Mouse (Mus musculus) myocyte (in vitro differentiated cells): ENCODE measurements at regions not wholly inside any gene's neighbourhood (a gene's known extent, or its start where the extent isn't known, plus 50 kb on each side); places are given as distances from the start of the nearest gene placed in this dataset.

Experiments
- CEBPB ChIP-seq: IDR thresholded peaks from 2 replicates; pipeline ENCODE4 v1.6.1; 2011; ENCODE audit warnings: mild to moderate bottlenecking, moderate library complexity; ENCODE audit not compliant: poor library complexity, insufficient read depth, severe bottlenecking
- E2F4 ChIP-seq: IDR thresholded peaks from one replicate; pipeline ENCODE4 v1.6.1; 2011; ENCODE audit warnings: mild to moderate bottlenecking, control low read depth, moderate library complexity; ENCODE audit not compliant: insufficient read depth
- MAX ChIP-seq: IDR thresholded peaks from one replicate; pipeline ENCODE4 v1.6.1; 2011; ENCODE audit warnings: low read depth, mild to moderate bottlenecking, control low read depth
- MYOD1 ChIP-seq, 3 experiments: IDR thresholded peaks; one replicate each; pipeline ENCODE4 v1.6.1; 2011; ENCODE audit warnings: control low read depth in 2 of 3, low read depth in 2 of 3, mild to moderate bottlenecking in 2 of 3, moderate library complexity in 1 of 3; ENCODE audit not compliant: insufficient read length in 2 of 3, control insufficient read depth in 1 of 3
- POLR2A ChIP-seq: IDR thresholded peaks from one replicate; pipeline ENCODE4 v1.6.1; 2011; ENCODE audit warnings: low read depth, mild to moderate bottlenecking, control low read depth, moderate library complexity; ENCODE audit not compliant: insufficient read length
- TCF3 ChIP-seq: IDR thresholded peaks from one replicate; pipeline ENCODE4 v1.6.1; 2011; ENCODE audit warnings: low read depth, control low read depth; ENCODE audit not compliant: insufficient read length
- USF1 ChIP-seq: IDR thresholded peaks from one replicate; pipeline ENCODE4 v1.6.1; 2011; ENCODE audit warnings: low read depth, mild to moderate bottlenecking, control low read depth, moderate library complexity

- TF ChIP-seq POLR2A (no peak), MAX (no peak), USF1 (no peak), E2F4 (no peak), CEBPB (no peak), MYOD1 (IDR thresholded peaks at IDR 0.05; ENCODE audit: control insufficient read depth in 1 of 3, insufficient read length in 2 of 3, low read depth in 2 of 3) (no peak), TCF3 (no peak)
Observed at GRCm38 (mm10) chr6:147195277-147195676, 68.7 kb downstream of the Pthlh start.
